Mouse (Mus musculus) forebrain, embryonic 10.5 days (tissue): ENCODE results near the gene Recql. TPM values are rescaled to one million over a fixed set of nuclear protein-coding genes. Genes with fewer than 3 reads are reported as not detected.
A peak's percentile ranks its signal among the peaks of the same experiment; 100 is the strongest.

Experiments
- DNase-seq: peaks from one replicate; pipeline ENCODE4 v3.0.0-alpha.2; 2017; ENCODE audit warnings: low spot score; ENCODE audit errors: extremely low spot score
- H3K27ac ChIP-seq: fragments of 300-500 bp; sonication (generic); 2 replicates; pipeline ENCODE4 v1.5.1; 2016; ENCODE audit warnings: mild to moderate bottlenecking
- H3K27me3 ChIP-seq: fragments of 300-500 bp; sonication (generic); 2 replicates; pipeline ENCODE4 v1.6.1; 2016; ENCODE audit warnings: mild to moderate bottlenecking; ENCODE audit not compliant: poor library complexity, severe bottlenecking
- H3K36me3 ChIP-seq: fragments of 300-500 bp; sonication (generic); replicated peaks from 2 replicates; pipeline ENCODE4 v1.6.1; 2016; ENCODE audit warnings: mild to moderate bottlenecking, moderate library complexity
- H3K4me1 ChIP-seq: fragments of 300-500 bp; sonication (generic); 2 replicates; pipeline ENCODE4 v1.6.1; 2016
- H3K4me3 ChIP-seq: fragments of 300-500 bp; sonication (generic); 2 replicates; pipeline ENCODE4 v1.5.1; 2016; ENCODE audit warnings: mild to moderate bottlenecking, moderate library complexity
- H3K9me3 ChIP-seq: fragments of 300-500 bp; sonication (generic); 2 replicates; pipeline ENCODE4 v1.6.1; 2016; ENCODE audit warnings: mild to moderate bottlenecking, moderate library complexity
- WGBS: fragments of 180-500 bp; shearing (Covaris S2); methylation state at CpG from one replicate; pipeline ENCODE4 v1.1.7; 2016; 5-methylcytosine and 5-hydroxymethylcytosine counted together
- polyA plus RNA-seq: library from polyadenylated mRNA; unstranded; fragments of >200 nt; fragmentation: Nextera tagmentation; extraction: Ambion mirVana; gene quantifications from 2 replicates; pipeline ENCODE4 v1.2.1, GENCODE M21; 2016

Gene Recql
- polyA plus RNA-seq, 1 experiment from 2014 or later = 43.5 TPM

GRCm38 (mm10) chr6:142386285-142387010, 439 bp downstream of the Recql start:
- Histone ChIP-seq H3K27me3 (no peaks in the 10 kb centered on the region), H3K36me3 (peaks cover 4% of the 10 kb centered on the region; the same call in 1 of the 2 replicates), H3K9me3 (no peaks in the 10 kb centered on the region), H3K27ac (peak overlapping the region; percentile 91), H3K4me3 (peak overlapping the region; percentile 99), H3K4me1 (peaks cover 24% of the 10 kb centered on the region)
- 6% methylated on average over 31 of the region's 31 CpGs for WGBS
- no peak for DNase-seq

GRCm38 (mm10) chr6:142384521-142384920, 2.4 kb downstream of the Recql start:
- no peak overlapping the region for H3K4me3 ChIP-seq
- H3K4me1 ChIP-seq = peaks cover 24% of the 10 kb centered on the region
- H3K36me3 ChIP-seq = no peaks in the 10 kb centered on the region
- no peak for DNase-seq
- 91% methylated on average over 9 of the region's 9 CpGs for WGBS
- no peak overlapping the region for H3K27ac ChIP-seq
- H3K9me3 ChIP-seq = no peaks in the 10 kb centered on the region
- H3K27me3 ChIP-seq = no peaks in the 10 kb centered on the region

GRCm38 (mm10) chr6:142381615-142382014, 5.3 kb downstream of the Recql start:
- H3K36me3 ChIP-seq = peaks cover 19% of the 10 kb centered on the region
- no peak overlapping the region for H3K4me3 ChIP-seq
- no peaks in the 10 kb centered on the region for H3K27me3 ChIP-seq
- no peak overlapping the region for H3K27ac ChIP-seq
- no peak for DNase-seq
- no peaks in the 10 kb centered on the region for H3K9me3 ChIP-seq
- H3K4me1 ChIP-seq = peaks cover 6% of the 10 kb centered on the region
- 94% methylated on average over 7 of the region's 7 CpGs for WGBS

- Histone ChIP-seq H3K4me1 (no peaks in the 10 kb centered on the region), H3K4me3 (no peak overlapping the region), H3K9me3 (no peaks in the 10 kb centered on the region), H3K27ac (no peak overlapping the region), H3K36me3 (peaks cover 35% of the 10 kb centered on the region), H3K27me3 (no peaks in the 10 kb centered on the region)
- DNase-seq = no peak
- WGBS = 95% methylated on average over 6 of the region's 6 CpGs
These were observed 6.9 kb downstream of the Recql start for GRCm38 (mm10) chr6:142379961-142380360.

- WGBS = 89% methylated on average over 8 of the region's 8 CpGs
- H3K27ac ChIP-seq = no peak overlapping the region
- no peaks in the 10 kb centered on the region for H3K4me1 ChIP-seq
- H3K4me3 ChIP-seq = no peak overlapping the region
- no peaks in the 10 kb centered on the region for H3K9me3 ChIP-seq
- no peaks in the 10 kb centered on the region for H3K27me3 ChIP-seq
- no peak for DNase-seq
- peaks cover 47% of the 10 kb centered on the region for H3K36me3 ChIP-seq
These were observed 8.1 kb downstream of the Recql start for GRCm38 (mm10) chr6:142378576-142379330.

- no peaks in the 10 kb centered on the region for H3K9me3 ChIP-seq
- no peak overlapping the region for H3K27ac ChIP-seq
- H3K4me1 ChIP-seq = no peaks in the 10 kb centered on the region
- H3K36me3 ChIP-seq = peaks cover 62% of the 10 kb centered on the region
- H3K27me3 ChIP-seq = no peaks in the 10 kb centered on the region
- no peak for DNase-seq
- H3K4me3 ChIP-seq = no peak overlapping the region
- WGBS = 89% methylated on average over 1 of the region's 1 CpGs
These were observed 9.8 kb downstream of the Recql start for GRCm38 (mm10) chr6:142377081-142377480.

- no peaks in the 10 kb centered on the region for H3K9me3 ChIP-seq
- 87% methylated on average over 3 of the region's 3 CpGs for WGBS
- H3K36me3 ChIP-seq = peaks cover 89% of the 10 kb centered on the region
- no peak overlapping the region for H3K27ac ChIP-seq
- no peak for DNase-seq
- no peaks in the 10 kb centered on the region for H3K27me3 ChIP-seq
- H3K4me3 ChIP-seq = no peak overlapping the region
- H3K4me1 ChIP-seq = no peaks in the 10 kb centered on the region
These were observed 17.3 kb downstream of the Recql start for GRCm38 (mm10) chr6:142369568-142369967.

GRCm38 (mm10) chr6:142367565-142367964, 19.3 kb downstream of the Recql start:
- Histone ChIP-seq H3K4me3 (no peak overlapping the region), H3K4me1 (no peaks in the 10 kb centered on the region), H3K27me3 (no peaks in the 10 kb centered on the region), H3K9me3 (no peaks in the 10 kb centered on the region), H3K27ac (no peak overlapping the region), H3K36me3 (peaks cover 89% of the 10 kb centered on the region)
- 90% methylated on average over 3 of the region's 3 CpGs for WGBS
- DNase-seq = no peak

- Histone ChIP-seq H3K4me3 (no peak overlapping the region), H3K9me3 (no peaks in the 10 kb centered on the region), H3K4me1 (no peaks in the 10 kb centered on the region), H3K36me3 (peaks cover 89% of the 10 kb centered on the region), H3K27ac (no peak overlapping the region), H3K27me3 (no peaks in the 10 kb centered on the region)
- no peak for DNase-seq
- WGBS = 92% methylated on average over 10 of the region's 10 CpGs
These were observed 20.3 kb downstream of the Recql start for GRCm38 (mm10) chr6:142366473-142367018.

GRCm38 (mm10) chr6:142365742-142366472, 21.0 kb downstream of the Recql start:
- Histone ChIP-seq H3K4me3 (no peak overlapping the region), H3K9me3 (no peaks in the 10 kb centered on the region), H3K36me3 (peaks cover 93% of the 10 kb centered on the region), H3K4me1 (no peaks in the 10 kb centered on the region), H3K27ac (no peak overlapping the region), H3K27me3 (no peaks in the 10 kb centered on the region)
- DNase-seq = no peak
- WGBS = 95% methylated on average over 8 of the region's 8 CpGs

GRCm38 (mm10) chr6:142363019-142363576, 23.8 kb downstream of the Recql start:
- WGBS = 80% methylated on average over 9 of the region's 9 CpGs
- no peaks in the 10 kb centered on the region for H3K4me1 ChIP-seq
- DNase-seq = no peak
- H3K36me3 ChIP-seq = peaks cover 96% of the 10 kb centered on the region
- H3K4me3 ChIP-seq = no peak overlapping the region
- H3K9me3 ChIP-seq = no peaks in the 10 kb centered on the region
- no peak overlapping the region for H3K27ac ChIP-seq
- H3K27me3 ChIP-seq = no peaks in the 10 kb centered on the region

- no peaks in the 10 kb centered on the region for H3K4me1 ChIP-seq
- H3K4me3 ChIP-seq = no peak overlapping the region
- no peaks in the 10 kb centered on the region for H3K9me3 ChIP-seq
- H3K36me3 ChIP-seq = peaks cover 95% of the 10 kb centered on the region
- H3K27ac ChIP-seq = no peak overlapping the region
- no peaks in the 10 kb centered on the region for H3K27me3 ChIP-seq
- WGBS = 95% methylated on average over 6 of the region's 6 CpGs
- DNase-seq = no peak
These were observed 24.9 kb downstream of the Recql start for GRCm38 (mm10) chr6:142362036-142362435.
